Mouse (Mus musculus) megakaryocyte, adult 5-6 weeks (primary cell): ENCODE measurements around the gene Fbxw9. TPM values are rescaled to one million over a fixed set of nuclear protein-coding genes. Genes with fewer than 3 reads are reported as not detected.

ENCODE experiments used
- ATAC-seq: 2 replicates; pipeline ENCODE4 v1.8.0; 2016; ENCODE audit warnings: mild to moderate bottlenecking, inconsistent platforms; ENCODE audit not compliant: poor library complexity, severe bottlenecking
- total RNA-seq, 2 experiments: library from RNA; stranded (forward) in 1 of 2; stranded (reverse) in 1 of 2; fragments of 153-499, 151-499 nt in 1 of 2; fragments of 221-1000, 200-1000 nt in 1 of 2; gene quantifications; 2 replicates each; pipeline versions ENCODE4 v1.2.3 to v1.2.4; 2015 to 2017

The Fbxw9 gene
- total RNA-seq (2015), result 2.1 and 4.1 TPM in 2 replicates
- total RNA-seq (2017), result 3.0 and 3.2 TPM in 2 replicates

DNA sequence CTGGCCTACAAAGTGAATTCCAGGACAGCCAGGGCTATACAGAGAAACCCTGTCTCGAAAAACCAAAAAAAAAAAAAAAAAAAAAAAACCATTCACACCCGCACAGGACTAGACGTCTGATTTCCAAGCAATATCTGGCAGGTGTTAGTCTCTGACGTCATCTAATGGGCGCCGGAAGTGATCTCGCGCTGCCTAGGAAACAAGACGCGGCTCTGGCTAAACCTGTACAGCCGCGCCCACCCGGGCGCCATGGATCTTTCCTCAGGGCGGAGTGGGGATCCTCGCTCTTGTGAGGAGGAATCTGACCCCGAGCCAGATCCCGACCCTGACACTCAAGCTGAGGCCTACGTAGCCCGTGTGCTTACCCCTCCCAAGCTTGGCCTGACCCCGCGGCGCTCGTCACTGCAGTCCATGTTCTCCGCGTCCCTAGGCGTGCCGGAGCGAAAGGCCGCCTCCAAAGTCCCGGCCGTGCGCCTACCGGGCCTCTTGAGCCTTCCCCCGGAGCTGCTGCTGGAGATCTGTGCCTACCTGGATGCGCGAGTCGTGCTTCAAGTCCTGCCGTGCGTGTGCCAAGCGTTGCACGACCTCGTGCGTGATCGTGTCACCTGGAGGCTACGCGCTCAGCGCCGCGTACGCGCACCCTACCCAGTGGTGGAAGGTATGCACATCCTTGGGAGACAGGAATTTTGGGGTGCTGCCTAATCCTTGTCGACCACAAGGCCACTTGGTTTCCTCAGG is at the start of gene Fbxw9:
Gene Fbxw9, plus strand, starts transcription at position 177 of the 738 bp plus-strand sequence.
- peak; percentile 95 for ATAC-seq

DNA sequence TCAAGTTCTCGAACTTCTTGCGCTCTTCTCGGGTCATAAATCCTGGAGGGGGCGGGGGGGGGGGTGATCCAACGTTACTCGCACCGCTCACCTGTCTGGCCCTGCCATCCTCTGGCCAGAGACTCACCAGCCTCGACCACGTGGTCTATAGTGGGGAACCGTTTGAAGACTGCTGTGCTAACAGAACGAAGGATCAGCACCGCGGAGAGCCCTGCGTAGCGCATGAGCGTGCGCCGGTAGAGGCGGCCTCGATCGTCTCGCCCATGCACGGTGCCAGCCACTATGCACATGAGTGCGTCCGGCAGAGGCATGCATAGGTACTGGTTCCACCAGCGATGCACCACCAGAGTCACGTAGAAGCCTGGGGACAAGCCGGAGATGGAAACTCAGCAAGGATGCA is 48.6 kb upstream of the Fbxw9 start:
- ATAC-seq, result no peak

- ATAC-seq, result peak; percentile 95
These were observed 46.5 kb upstream of the Fbxw9 start for GRCm38 (mm10) chr8:85013230-85013840.

DNA sequence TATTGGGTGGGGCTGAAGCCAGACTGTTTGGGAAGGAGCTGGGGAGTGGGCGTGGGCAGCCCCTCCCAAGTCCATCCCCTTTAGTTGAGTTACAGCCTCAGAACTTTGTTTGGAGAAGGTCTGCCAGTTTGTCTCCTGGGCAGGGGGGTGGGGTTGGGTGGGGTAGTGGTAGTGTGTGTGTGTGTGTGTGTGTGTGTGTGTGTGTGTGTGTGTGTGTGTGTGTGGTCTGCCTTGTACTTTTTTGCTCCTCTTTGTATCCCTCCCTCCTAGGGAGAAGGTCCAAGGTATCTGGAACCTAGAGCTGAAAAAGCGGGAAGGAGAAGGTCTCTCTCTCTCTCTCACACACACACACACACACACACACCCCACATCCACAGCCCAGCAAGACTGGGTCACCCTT is 45.4 kb upstream of the Fbxw9 start, which contains the start of gene Best2:
Gene Best2, minus strand, starts transcription at position 101 of the 400 bp plus-strand sequence.
- ATAC-seq, result no peak

GRCm38 (mm10) chr8:85016724-85017123 is 43.1 kb upstream of the Fbxw9 start:
- ATAC-seq, result no peak

GRCm38 (mm10) chr8:85017209-85017608 is 42.6 kb upstream of the Fbxw9 start:
- ATAC-seq, result no peak

GRCm38 (mm10) chr8:85021514-85022055 is 38.3 kb upstream of the Fbxw9 start:
- ATAC-seq, result no peak

DNA sequence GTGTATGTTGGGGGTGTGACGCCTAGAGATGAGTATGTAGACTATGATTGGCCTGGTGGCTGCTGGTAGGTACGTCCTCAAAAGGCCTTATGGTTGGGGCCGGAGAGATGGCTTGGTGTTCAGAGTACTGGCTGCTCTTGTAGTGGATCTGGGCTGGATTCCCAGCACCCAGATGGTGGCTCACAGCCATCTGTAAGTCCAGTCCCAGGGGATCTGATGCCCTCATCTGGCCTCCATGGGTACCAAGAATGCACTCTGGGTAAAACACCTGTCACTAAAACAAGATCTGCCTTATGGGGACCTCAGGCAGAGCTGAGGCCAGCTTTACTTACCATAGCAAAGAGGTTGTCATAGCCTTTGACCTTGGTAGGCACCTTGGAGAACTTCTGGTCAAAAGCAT is 36.0 kb upstream of the Fbxw9 start:
- ATAC-seq, result no peak

DNA sequence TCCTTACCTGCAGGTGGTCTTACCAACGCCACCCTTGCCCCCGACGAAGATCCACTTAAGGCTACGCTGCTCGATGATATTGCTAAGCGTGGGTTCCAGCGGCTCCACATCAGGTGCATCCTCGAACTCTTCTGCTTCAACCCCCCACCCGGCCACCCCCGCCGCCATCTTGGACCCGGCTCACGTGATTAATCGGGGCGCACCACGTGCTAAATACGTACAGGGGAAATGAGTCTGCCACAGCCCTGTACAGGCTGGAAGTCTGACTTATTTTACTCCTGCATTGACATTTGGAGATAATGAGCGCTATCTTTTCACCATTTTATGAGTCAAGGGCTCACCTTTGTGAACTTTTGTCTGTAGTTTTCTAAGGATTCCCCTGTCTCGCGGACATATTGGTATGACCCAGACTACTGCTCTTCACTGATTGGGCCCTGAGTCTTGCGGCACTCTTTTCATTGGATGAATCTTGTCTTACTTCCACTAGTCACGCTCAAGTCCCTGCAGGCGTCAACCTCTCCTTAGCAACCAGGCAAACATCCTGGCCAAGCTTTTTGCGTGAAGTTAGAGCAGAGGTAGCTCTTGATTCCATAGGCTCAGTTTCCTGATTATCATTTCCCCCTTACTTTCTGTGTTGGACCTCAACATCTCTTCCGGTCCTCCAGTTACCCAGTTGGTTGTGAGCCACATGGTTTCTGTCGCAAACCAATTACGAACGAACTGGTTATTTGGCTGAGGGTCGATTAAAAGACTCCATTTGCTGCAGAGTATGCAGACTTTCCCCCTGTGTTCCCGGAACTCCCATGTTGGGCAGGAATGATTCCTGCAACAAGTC is 34.5 kb upstream of the Fbxw9 start, which contains the start of gene Asna1:
Gene Asna1, minus strand, starts transcription at position 184 of the 835 bp plus-strand sequence.
- ATAC-seq, result peak; percentile 82

DNA sequence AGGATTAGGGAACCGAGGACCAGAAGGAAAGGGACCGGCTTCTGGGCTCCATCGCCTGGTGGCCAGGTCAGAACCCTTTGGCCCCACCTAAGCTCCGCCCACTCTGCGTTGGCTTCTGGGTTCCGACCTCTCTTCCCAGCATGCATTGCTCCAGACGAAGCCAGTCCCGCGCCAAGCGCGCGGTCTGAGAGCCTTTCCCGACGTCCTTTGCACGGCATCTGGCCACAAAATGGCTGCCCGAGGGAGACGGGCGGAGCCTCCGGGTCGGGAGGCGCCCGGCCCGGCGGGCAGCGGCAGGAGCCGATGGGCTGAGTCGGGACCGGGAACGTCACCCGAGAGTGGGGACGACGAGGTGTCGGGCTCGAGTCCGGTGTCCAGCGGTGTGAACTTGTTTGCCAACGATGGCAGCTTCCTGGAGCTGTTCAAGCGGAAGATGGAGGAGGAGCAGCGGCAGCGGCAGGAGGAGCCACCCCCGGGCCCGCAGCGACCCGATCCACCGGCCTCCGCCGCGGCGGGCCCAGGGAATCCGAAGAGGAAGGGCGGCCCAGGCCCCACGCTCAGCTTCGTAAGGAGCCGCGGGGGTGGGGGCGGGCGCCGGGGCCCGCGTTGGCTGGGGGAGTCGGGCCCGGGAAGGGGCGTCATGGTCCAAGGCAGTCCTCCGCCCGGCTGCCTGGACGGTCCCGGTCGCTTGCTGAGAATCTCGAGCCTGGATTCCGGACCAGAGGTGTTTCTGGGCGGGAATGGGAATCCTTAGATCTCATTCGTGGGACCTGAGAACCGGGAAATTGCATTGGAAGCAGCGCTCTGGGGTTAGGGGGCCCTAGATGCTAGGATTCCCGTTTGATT is 33.0 kb upstream of the Fbxw9 start, which contains the start of gene Trir:
Gene Trir, plus strand, starts transcription at position 154 of the 846 bp plus-strand sequence.
- ATAC-seq, result peak; percentile 85

- ATAC-seq, result no peak
These were observed 32.4 kb upstream of the Fbxw9 start for GRCm38 (mm10) chr8:85027516-85027855.

GRCm38 (mm10) chr8:85027922-85028321 is 31.9 kb upstream of the Fbxw9 start:
- no peak for ATAC-seq

- no peak for ATAC-seq
These were observed 30.6 kb upstream of the Fbxw9 start for GRCm38 (mm10) chr8:85029271-85029670.

GRCm38 (mm10) chr8:85032622-85033311 is 27.1 kb upstream of the Fbxw9 start:
- no peak for ATAC-seq

DNA sequence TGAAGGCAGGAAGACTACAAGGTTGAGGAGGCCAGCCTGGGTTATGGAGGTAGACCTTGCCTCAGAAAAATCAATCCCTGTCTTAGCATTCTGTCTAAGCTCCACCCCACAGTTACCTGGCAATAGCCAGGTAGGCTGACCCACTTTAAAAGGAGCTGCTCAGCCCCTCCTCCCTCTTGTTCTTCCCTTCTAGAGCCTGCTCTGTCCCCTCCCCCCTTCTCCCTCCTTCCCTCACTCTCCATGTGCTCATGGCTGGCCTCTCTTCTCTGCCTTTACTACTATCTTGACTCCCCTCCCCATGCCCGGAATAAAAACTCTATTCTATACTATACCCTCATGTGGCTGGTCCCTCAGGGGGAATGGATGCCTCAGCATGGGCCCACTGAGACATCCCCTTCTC is 26.0 kb upstream of the Fbxw9 start:
- no peak for ATAC-seq

DNA sequence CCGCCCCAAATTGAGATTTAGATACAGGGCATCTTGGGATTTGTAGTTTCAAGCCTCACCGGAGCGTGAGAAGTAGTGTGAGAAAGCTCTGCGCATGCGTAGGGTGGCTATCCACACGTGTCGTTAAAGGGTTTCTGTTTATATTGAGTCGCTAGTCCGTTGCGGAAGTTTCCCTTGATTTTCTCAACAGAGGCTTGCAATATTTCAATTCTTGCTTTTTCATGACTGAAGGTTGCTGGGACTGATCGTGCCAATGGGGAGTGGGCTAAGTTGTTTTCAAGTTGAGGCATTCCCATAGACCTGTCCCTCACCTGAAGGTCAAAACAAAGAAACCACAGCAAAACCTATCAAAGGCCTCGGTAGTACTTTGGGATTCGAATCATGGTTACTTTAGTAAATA is 25.1 kb upstream of the Fbxw9 start:
- peak; percentile 40 for ATAC-seq

DNA sequence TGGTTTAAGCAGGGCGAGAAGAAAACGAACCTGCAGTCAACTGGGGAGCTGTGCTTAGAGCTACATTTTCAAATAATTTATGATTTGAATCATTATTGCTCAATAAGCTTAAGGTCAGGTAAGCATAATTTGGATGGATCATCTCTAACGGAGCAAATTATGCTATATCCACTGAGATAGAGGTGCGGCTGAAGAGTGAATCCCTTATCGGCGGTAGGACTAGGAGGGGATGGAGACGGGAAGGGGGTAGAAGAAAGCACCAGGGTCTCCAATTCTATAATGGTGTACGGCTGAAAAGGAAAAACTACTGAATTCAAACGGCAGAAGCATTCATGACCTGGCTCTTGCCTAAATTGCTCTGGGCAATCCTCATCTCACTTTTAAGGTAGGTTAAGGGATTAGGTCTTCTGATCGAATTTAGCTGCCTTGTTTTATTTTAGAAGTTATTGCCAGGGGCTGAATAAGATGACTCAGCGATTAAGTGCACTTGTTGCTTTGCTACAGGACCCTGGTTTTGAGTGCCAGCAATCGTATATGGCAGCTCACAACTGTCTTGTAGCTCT is 24.6 kb upstream of the Fbxw9 start:
- no peak for ATAC-seq

DNA sequence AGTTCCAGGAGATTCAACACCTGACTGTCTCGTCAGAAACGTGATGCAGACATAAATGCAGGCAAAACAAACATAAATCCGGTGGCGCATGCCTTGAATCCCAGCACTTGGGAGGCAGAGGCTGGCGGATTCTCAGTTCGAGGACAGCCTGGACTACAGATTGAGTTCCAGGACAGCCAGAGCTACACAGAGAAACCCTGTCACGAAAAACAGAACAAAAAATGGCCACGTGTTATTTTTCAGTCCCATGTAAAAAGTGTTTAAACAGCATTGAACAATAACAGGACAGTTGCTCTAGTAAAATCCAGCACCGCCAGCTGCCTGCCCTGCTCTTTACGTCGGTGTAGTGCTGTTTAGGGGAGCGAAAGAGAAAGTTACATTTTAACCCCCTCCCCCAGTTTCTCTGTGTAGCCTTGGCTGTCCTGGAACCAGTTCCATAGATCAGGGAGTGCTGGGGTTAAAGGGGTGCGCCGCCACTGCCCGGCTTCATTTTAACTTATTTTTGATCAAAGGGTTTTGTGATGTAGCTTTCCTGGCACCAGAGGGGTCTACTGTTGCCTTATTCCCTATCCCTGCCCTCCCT is 24.0 kb upstream of the Fbxw9 start:
- ATAC-seq, result no peak

DNA sequence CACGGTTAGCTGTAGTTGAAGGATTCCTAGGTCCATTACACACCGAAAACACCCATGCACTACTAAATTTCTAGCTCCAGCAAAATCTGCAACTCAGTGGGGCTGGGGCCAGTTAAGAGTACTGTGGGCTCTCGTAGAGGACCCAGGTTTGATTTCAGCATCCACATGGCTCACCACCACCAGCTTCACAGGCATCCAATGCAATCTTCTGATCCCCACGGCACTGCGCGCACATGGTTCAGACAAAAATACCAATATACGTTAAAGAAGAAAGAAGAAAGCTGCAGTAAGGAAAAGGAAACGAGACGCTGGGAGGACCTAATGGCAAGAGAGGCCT is 23.5 kb upstream of the Fbxw9 start:
- ATAC-seq, result peak; percentile 21
